Mouse (Mus musculus) liver, embryonic 15.5 days (tissue): ENCODE data around the gene Tmem86a. TPM values are rescaled to one million over a fixed set of nuclear protein-coding genes. Genes with fewer than 3 reads are reported as not detected.

Source experiments
- ATAC-seq: fragments of 200-750 bp; cut with Nextera tagmentation; 2 replicates; pipeline ENCODE4 v1.8.0; 2017; ENCODE audit warnings: moderate number of reproducible peaks, mild to moderate bottlenecking, moderate library complexity; ENCODE audit not compliant: insufficient read depth
- H3K27ac ChIP-seq: fragments of 300-500 bp; sonication (generic); replicated peaks from 2 replicates; pipeline ENCODE4 v1.5.1; 2015; ENCODE audit warnings: mild to moderate bottlenecking, inconsistent platforms
- H3K27me3 ChIP-seq: fragments of 300-500 bp; sonication (generic); 2 replicates; pipeline ENCODE4 v1.6.1; 2015; ENCODE audit warnings: mild to moderate bottlenecking, inconsistent platforms
- H3K36me3 ChIP-seq: fragments of 300-500 bp; sonication (generic); replicated peaks from 2 replicates; pipeline ENCODE4 v1.6.1; 2015; ENCODE audit warnings: moderate library complexity, mild to moderate bottlenecking, inconsistent platforms
- H3K4me1 ChIP-seq: fragments of 300-500 bp; sonication (generic); replicated peaks from 2 replicates; pipeline ENCODE4 v1.6.1; 2015; ENCODE audit warnings: inconsistent platforms
- H3K4me2 ChIP-seq: fragments of 300-500 bp; sonication (generic); 2 replicates; pipeline ENCODE4 v1.6.1; 2015; ENCODE audit warnings: moderate library complexity, mild to moderate bottlenecking, inconsistent platforms
- H3K4me3 ChIP-seq: fragments of 300-500 bp; sonication (generic); replicated peaks from 2 replicates; pipeline ENCODE4 v1.5.1; 2015; ENCODE audit warnings: mild to moderate bottlenecking, inconsistent platforms
- H3K9ac ChIP-seq: fragments of 300-500 bp; sonication (generic); 2 replicates; pipeline ENCODE4 v1.6.1; 2015; ENCODE audit warnings: moderate library complexity, mild to moderate bottlenecking, inconsistent platforms
- H3K9me3 ChIP-seq: fragments of 300-500 bp; sonication (generic); replicated peaks from 2 replicates; pipeline ENCODE4 v1.6.1; 2016; ENCODE audit warnings: inconsistent platforms
- WGBS: fragments of 180-500 bp; shearing (Covaris S2); methylation state at CpG from one replicate; pipeline ENCODE4 v1.1.7; 2015; ENCODE audit warnings: mixed read lengths; ENCODE audit not compliant: insufficient replicate concordance; 5-methylcytosine and 5-hydroxymethylcytosine counted together
- polyA plus RNA-seq: library from polyadenylated mRNA; unstranded; fragments of >200 nt; fragmentation: Nextera tagmentation; extraction: Ambion mirVana; gene quantifications from 2 replicates; pipeline ENCODE4 v1.2.1, GENCODE M21; 2015

Tmem86a gene
- polyA plus RNA-seq, 1 experiment from 2014 or later: 24.7 TPM

DNA sequence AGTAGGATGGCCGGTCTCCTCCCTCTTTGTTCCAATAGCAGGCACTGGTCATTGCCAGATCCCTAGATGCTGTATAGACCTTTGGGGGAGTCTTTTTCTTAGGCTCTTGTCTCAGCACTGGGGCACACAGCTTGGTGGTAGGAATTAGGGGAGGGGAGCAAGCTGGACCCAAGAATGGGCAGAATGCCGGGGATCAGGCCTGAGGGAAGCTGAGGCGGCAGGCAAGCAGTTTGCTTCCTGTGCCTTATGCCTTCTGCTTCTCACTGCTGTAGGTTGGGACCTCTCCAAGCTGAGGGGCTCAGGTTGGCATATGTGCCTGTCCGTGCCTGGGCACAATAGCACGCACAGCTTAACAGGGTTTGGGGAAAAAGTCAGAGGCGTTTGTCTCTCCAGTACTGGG lies 25.8 kb downstream of the Tmem86a start:
- WGBS: 67% methylated on average over 6 of the region's 6 CpGs
- Histone ChIP-seq H3K27ac (no peak overlapping the region), H3K9me3 (no peaks in the 10 kb centered on the region), H3K27me3 (no peaks in the 10 kb centered on the region), H3K4me1 (peaks cover 13% of the 10 kb centered on the region; the same call in 1 of the 2 replicates), H3K4me3 (no peak overlapping the region), H3K4me2 (no peak overlapping the region), H3K36me3 (no peaks in the 10 kb centered on the region), H3K9ac (no peak overlapping the region)
- ATAC-seq: no peak

DNA sequence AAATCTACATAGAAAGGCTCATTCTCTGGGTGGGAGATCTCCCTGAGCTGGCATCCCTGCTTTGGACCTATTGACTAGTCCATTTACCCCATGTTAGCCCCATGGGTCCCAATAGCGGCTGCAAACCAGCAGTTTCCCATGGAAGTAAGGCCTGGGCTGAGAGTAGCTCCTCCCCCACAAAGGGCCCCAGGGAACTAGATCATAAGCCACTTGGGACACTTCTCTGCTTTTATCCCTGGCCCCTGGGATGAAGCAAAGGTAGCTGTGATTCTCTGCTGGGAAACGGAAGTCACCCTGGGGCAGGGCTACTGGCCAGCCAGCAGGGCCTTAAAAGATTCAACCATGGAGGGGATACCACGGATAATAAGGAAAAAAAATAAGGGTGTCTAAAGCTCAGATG lies 26.3 kb downstream of the Tmem86a start:
- Histone ChIP-seq H3K9ac (no peak overlapping the region), H3K27me3 (no peaks in the 10 kb centered on the region), H3K4me1 (peaks cover 13% of the 10 kb centered on the region; the same call in 1 of the 2 replicates), H3K4me3 (no peak overlapping the region), H3K4me2 (no peak overlapping the region), H3K27ac (no peak overlapping the region), H3K36me3 (no peaks in the 10 kb centered on the region), H3K9me3 (no peaks in the 10 kb centered on the region)
- no peak for ATAC-seq
- 69% methylated on average over 3 of the region's 3 CpGs for WGBS

DNA sequence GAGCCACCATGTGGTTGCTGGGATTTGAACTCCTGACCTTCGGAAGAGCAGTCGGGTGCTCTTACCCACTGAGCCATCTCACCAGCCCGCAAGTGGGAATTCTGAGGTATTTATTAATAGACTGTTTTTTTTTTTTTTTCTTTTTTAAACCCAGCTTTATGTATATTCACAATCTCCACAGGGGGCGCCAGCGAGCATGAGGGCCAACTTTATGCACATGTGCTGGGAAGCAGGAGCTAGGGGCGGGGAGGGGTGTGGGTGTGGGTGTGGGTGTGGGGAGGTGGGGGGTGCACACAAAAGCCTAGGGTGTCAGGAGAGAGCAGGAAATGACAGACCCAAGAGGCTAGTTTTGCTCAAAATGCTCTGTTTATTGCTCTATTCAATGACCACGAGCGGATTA lies 27.1 kb downstream of the Tmem86a start:
- WGBS: 47% methylated on average over 8 of the region's 8 CpGs
- no peak for ATAC-seq
- Histone ChIP-seq H3K27ac (no peak overlapping the region), H3K4me3 (no peak overlapping the region), H3K4me1 (peaks cover 13% of the 10 kb centered on the region; the same call in 1 of the 2 replicates), H3K27me3 (no peaks in the 10 kb centered on the region), H3K9ac (no peak overlapping the region), H3K36me3 (no peaks in the 10 kb centered on the region), H3K4me2 (no peak overlapping the region), H3K9me3 (no peaks in the 10 kb centered on the region)

DNA sequence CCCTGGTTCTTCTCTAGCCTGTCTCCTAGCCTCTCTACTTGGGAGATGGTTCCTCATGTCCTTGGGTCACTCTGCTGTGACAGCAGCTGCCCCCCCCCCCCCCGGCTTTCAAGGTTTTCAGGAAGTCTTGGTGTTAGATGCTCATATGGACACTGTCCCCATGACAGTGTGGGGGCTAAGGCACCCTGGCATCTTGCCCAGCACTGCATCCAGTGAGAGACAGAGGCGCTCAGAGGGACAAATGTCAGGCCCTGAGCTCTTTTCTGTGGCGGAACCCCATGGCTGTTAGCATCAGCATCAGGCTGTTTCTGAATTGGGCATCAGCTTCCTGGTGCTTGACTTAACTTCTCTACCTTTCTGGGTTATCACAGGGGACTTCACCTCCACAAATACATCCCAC lies 30.5 kb downstream of the Tmem86a start:
- 43% methylated on average over 3 of the region's 3 CpGs for WGBS
- no peaks in the 10 kb centered on the region for H3K27me3 ChIP-seq
- no peak overlapping the region for H3K4me2 ChIP-seq
- no peak overlapping the region for H3K27ac ChIP-seq
- no peaks in the 10 kb centered on the region for H3K4me1 ChIP-seq
- no peaks in the 10 kb centered on the region for H3K36me3 ChIP-seq
- no peak overlapping the region for H3K9ac ChIP-seq
- no peak overlapping the region for H3K4me3 ChIP-seq
- no peaks in the 10 kb centered on the region for H3K9me3 ChIP-seq
- ATAC-seq: no peak

DNA sequence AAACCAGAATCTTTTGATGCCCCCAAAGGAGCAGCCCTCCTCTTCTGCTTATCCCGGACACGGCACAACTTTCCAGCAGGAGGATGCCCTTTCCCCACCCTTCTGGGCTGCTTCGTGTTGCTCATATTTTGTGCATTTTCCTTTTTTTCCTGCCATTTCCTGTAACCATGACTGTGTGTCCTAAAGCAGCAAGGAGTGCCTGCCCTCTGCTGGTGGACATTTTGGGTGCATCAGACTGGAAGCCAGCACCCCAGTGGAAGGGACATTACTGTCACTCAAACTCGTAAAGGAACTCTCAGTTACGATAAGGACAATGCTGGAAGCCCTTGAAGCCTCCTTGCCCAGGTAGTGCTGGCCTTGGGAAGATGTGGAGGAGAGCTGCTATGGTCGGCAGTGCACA lies 30.9 kb downstream of the Tmem86a start:
- no peaks in the 10 kb centered on the region for H3K4me1 ChIP-seq
- H3K36me3 ChIP-seq: no peaks in the 10 kb centered on the region
- WGBS: 26% methylated on average over 6 of the region's 6 CpGs
- H3K4me3 ChIP-seq: no peak overlapping the region
- no peak overlapping the region for H3K27ac ChIP-seq
- H3K9me3 ChIP-seq: no peaks in the 10 kb centered on the region
- no peak overlapping the region for H3K9ac ChIP-seq
- H3K27me3 ChIP-seq: no peaks in the 10 kb centered on the region
- no peak for ATAC-seq
- H3K4me2 ChIP-seq: no peak overlapping the region

DNA sequence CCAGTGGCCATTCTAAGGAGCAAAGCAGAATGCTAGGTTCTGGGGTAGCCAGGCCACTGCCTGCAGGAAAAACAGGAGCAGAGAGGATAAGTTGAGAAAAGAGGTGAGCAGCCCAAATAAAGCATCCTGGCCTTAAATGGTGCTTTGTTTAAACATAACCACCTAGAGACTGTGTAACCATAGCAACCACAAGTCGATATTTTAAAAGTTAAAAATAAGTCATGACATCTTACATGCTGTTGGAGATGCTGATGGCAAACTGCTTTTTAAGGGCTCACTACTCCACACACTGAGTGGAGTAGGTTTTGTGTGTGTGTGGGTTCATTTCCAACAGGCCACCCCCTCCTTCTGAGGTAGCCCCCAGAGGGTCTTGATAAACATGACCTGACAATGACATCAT lies 34.7 kb downstream of the Tmem86a start:
- Histone ChIP-seq H3K27me3 (no peaks in the 10 kb centered on the region), H3K4me3 (no peak overlapping the region), H3K27ac (no peak overlapping the region), H3K36me3 (no peaks in the 10 kb centered on the region), H3K4me2 (no peak overlapping the region), H3K9me3 (no peaks in the 10 kb centered on the region), H3K9ac (no peak overlapping the region), H3K4me1 (no peaks in the 10 kb centered on the region)
- no peak for ATAC-seq
- WGBS: 58% methylated on average over 1 of the region's 1 CpGs

DNA sequence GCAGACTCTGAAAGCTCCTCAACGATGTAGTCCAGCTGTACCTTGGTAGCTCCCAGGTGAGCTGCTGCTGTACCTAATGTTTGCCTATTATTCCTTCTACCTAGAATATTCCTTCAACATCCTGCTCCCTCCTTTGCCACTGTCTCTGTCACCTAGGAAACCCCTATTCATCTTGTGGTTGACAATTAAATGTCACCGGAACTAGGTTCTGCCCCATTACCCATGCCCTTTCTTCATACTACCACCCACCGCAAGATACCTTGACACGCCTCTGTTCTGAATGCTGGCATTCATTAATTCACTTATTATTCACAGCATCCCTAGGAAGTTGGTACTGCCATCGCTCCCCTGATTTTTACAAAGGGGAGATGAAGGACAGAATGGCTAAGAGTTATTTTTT lies 43.5 kb downstream of the Tmem86a start:
- WGBS: 72% methylated on average over 5 of the region's 5 CpGs
- Histone ChIP-seq H3K9me3 (no peaks in the 10 kb centered on the region), H3K27ac (no peak overlapping the region), H3K4me2 (no peak overlapping the region), H3K4me3 (no peak overlapping the region), H3K9ac (no peak overlapping the region), H3K36me3 (no peaks in the 10 kb centered on the region), H3K27me3 (no peaks in the 10 kb centered on the region), H3K4me1 (no peaks in the 10 kb centered on the region)
- no peak for ATAC-seq

DNA sequence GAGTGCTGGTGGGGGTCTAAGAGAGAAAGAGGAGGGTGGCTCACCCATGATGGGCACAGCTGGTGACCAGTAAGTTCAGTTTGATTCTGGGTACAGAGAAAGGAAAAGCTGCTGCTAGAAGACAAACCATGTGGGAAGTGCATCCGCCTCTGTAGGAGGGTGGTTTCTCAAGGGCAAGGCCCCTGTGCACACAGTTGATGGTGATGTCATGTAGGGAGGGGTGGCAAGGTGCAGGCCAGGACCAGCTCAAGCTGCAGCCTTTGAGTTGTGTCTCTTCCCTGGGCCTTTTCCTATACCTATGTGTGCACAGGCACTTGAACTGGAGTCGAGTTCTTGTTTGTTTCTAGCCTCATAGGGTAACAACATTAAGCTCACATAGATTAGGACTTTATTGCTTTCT lies 44.6 kb downstream of the Tmem86a start:
- Histone ChIP-seq H3K9me3 (no peaks in the 10 kb centered on the region), H3K4me2 (no peak overlapping the region), H3K4me3 (no peak overlapping the region), H3K36me3 (no peaks in the 10 kb centered on the region), H3K27ac (no peak overlapping the region), H3K9ac (no peak overlapping the region), H3K27me3 (no peaks in the 10 kb centered on the region), H3K4me1 (no peaks in the 10 kb centered on the region)
- ATAC-seq: no peak
- WGBS: 41% methylated on average over 2 of the region's 2 CpGs

DNA sequence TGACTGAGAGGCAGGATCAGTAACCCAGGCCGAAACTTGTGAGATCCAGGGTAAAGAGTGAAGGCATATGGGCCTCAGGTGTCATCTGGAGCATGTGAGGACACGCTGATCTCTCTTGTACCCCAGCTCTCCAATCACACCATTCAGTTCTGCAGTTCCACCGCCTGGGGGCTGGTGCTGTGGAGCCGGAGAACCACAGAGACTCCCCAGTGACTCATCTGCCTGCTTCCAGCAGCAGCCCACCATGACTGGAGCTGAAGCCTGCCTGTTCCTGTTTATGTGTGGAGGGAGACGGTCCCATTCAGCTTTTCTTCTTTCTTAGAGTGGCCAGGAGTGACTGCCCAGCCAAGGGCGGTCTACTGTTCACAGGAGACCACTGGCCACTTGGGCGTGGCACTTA lies 47.6 kb downstream of the Tmem86a start:
- no peak overlapping the region for H3K27ac ChIP-seq
- no peaks in the 10 kb centered on the region for H3K9me3 ChIP-seq
- H3K9ac ChIP-seq: no peak overlapping the region
- no peaks in the 10 kb centered on the region for H3K36me3 ChIP-seq
- H3K4me2 ChIP-seq: no peak overlapping the region
- 45% methylated on average over 7 of the region's 7 CpGs for WGBS
- no peaks in the 10 kb centered on the region for H3K4me1 ChIP-seq
- no peaks in the 10 kb centered on the region for H3K27me3 ChIP-seq
- H3K4me3 ChIP-seq: no peak overlapping the region
- no peak for ATAC-seq

DNA sequence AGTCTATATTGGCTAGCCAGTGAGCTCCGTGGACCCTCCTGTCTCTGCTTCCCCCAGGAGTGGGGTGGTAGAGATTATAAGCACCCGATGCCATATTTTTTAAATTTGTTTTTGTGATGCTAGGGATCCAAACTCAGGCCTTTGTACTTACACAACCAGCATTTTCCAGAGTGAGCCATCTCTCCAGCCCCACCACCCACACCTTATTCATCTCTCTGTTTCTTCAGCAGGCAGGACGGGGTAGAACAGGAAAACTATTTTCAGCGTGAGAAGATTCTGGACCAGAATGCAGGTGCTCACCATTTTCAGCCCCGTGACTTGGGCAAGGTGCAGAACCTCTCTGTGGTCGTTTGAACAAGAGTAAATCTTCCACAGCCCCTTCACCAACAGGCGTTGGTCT lies 48.9 kb downstream of the Tmem86a start:
- H3K4me2 ChIP-seq: no peak overlapping the region
- H3K36me3 ChIP-seq: no peaks in the 10 kb centered on the region
- H3K4me1 ChIP-seq: no peaks in the 10 kb centered on the region
- no peak for ATAC-seq
- no peaks in the 10 kb centered on the region for H3K9me3 ChIP-seq
- no peak overlapping the region for H3K4me3 ChIP-seq
- H3K27ac ChIP-seq: no peak overlapping the region
- H3K27me3 ChIP-seq: no peaks in the 10 kb centered on the region
- H3K9ac ChIP-seq: no peak overlapping the region
- 54% methylated on average over 7 of the region's 7 CpGs for WGBS

DNA sequence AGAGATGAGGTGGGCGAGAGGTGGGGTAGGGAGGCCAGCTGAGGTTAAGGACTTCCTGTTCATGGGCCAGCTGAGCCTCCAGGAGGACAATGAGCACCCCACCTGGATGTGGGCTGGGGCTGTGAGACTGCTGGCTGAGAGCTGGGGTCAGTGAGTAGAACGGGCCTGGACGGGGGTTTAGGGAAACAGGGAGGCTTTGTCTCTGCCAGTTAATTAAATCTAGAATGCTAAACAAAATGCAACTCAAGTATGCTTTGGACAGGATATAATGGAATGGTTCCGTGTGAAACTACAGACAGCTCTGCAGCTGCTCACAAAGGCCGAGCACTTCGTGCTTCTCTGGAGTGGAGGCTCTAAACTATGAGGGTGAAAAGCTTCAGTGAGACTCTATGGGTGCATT lies 50.2 kb downstream of the Tmem86a start:
- Histone ChIP-seq H3K27ac (no peak overlapping the region), H3K9ac (no peak overlapping the region), H3K9me3 (no peaks in the 10 kb centered on the region), H3K4me1 (no peaks in the 10 kb centered on the region), H3K36me3 (no peaks in the 10 kb centered on the region), H3K4me2 (no peak overlapping the region), H3K27me3 (no peaks in the 10 kb centered on the region), H3K4me3 (no peak overlapping the region)
- 51% methylated on average over 6 of the region's 6 CpGs for WGBS
- ATAC-seq: no peak

DNA sequence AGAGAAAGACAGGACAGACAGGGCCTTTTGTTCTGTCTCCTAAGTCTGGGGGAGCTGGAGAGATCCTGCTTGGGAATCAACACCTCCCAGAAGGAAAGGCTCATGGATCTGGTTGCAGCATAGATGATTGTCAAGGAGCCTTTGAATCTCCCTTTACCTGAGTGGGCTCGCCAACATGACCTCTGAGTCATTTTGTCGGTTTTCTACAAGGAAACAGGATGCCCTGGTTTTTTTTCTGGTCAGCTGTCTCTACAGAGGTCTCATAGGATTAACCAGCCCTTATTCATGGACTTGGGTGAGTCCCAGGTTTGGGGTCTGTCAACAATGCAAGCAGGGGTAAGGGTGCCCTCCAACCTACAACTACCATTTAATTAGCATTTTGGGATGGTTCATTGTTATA lies 52.6 kb downstream of the Tmem86a start:
- no peak overlapping the region for H3K4me3 ChIP-seq
- H3K27ac ChIP-seq: no peak overlapping the region
- H3K9me3 ChIP-seq: no peaks in the 10 kb centered on the region
- no peak overlapping the region for H3K9ac ChIP-seq
- WGBS: 36% methylated on average over 2 of the region's 2 CpGs
- no peaks in the 10 kb centered on the region for H3K27me3 ChIP-seq
- no peak overlapping the region for H3K4me2 ChIP-seq
- no peak for ATAC-seq
- no peaks in the 10 kb centered on the region for H3K36me3 ChIP-seq
- no peaks in the 10 kb centered on the region for H3K4me1 ChIP-seq
